Mouse (Mus musculus) neural tube, embryonic 13.5 days (tissue): ENCODE measurements at regions not wholly inside any gene's neighbourhood (a gene's known extent, or its start where the extent isn't known, plus 50 kb on each side); places are given as distances from the start of the nearest gene placed in this dataset.

ENCODE experiments used
- ATAC-seq: fragments of 200-750 bp; cut with Nextera tagmentation; 2 replicates; pipeline ENCODE4 v1.8.0; 2017; ENCODE audit warnings: low read depth, mild to moderate bottlenecking, moderate TSS enrichment, moderate library complexity
- H3K27ac ChIP-seq: fragments of 300-500 bp; sonication (generic); replicated peaks from 2 replicates; pipeline ENCODE4 v1.5.1; 2015; ENCODE audit warnings: moderate library complexity, mild to moderate bottlenecking, inconsistent platforms
- H3K27me3 ChIP-seq: fragments of 300-500 bp; sonication (generic); 2 replicates; pipeline ENCODE4 v1.6.1; 2015; ENCODE audit warnings: mild to moderate bottlenecking, inconsistent platforms
- H3K36me3 ChIP-seq: fragments of 300-500 bp; sonication (generic); 2 replicates; pipeline ENCODE4 v1.6.1; 2015; ENCODE audit warnings: mild to moderate bottlenecking, inconsistent platforms
- H3K4me1 ChIP-seq: fragments of 300-500 bp; sonication (generic); replicated peaks from 2 replicates; pipeline ENCODE4 v1.6.1; 2015; ENCODE audit warnings: inconsistent platforms
- H3K4me2 ChIP-seq: fragments of 300-500 bp; sonication (generic); 2 replicates; pipeline ENCODE4 v1.6.1; 2015; ENCODE audit warnings: inconsistent platforms, mild to moderate bottlenecking, moderate library complexity
- H3K4me3 ChIP-seq: fragments of 300-500 bp; sonication (generic); 2 replicates; pipeline ENCODE4 v1.5.1; 2015; ENCODE audit warnings: mild to moderate bottlenecking, inconsistent platforms
- H3K9ac ChIP-seq: fragments of 300-500 bp; sonication (generic); 2 replicates; pipeline ENCODE4 v1.6.1; 2015; ENCODE audit warnings: moderate library complexity, mild to moderate bottlenecking, inconsistent platforms
- H3K9me3 ChIP-seq: fragments of 300-500 bp; sonication (generic); 2 replicates; pipeline ENCODE4 v1.6.1; 2016; ENCODE audit warnings: inconsistent platforms
- WGBS: fragments of 180-500 bp; shearing (Covaris S2); methylation state at CpG from one replicate; pipeline ENCODE4 v1.1.7; 2015; 5-methylcytosine and 5-hydroxymethylcytosine counted together

DNA sequence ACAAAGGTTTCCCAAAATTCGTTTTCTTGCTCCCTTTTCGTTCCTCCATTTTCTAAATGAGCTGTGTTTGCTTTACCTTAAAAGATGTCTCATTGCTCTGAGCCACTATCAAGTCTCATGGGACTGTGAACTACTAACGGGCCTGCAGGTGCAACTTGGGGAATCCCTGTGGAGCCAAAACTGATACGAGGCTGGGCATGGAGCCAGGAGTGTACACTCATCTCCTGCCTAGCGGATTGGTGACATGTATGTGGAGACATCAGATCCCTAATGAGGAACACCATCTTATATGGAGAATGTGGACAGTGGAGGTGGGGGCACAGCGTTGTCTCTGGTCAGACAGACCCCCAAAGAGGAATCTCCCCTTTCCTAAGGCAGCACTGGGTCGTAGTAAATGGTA lies 119.6 kb upstream of the Nt5e start:
- Histone ChIP-seq H3K9me3 (no peaks in the 10 kb centered on the region), H3K36me3 (no peaks in the 10 kb centered on the region), H3K27me3 (no peaks in the 10 kb centered on the region), H3K27ac (no peak overlapping the region), H3K4me3 (no peak overlapping the region), H3K4me1 (no peaks in the 10 kb centered on the region), H3K4me2 (no peak overlapping the region), H3K9ac (no peak overlapping the region)
- ATAC-seq: no peak
- WGBS: 72% methylated on average over 7 of the region's 7 CpGs

DNA sequence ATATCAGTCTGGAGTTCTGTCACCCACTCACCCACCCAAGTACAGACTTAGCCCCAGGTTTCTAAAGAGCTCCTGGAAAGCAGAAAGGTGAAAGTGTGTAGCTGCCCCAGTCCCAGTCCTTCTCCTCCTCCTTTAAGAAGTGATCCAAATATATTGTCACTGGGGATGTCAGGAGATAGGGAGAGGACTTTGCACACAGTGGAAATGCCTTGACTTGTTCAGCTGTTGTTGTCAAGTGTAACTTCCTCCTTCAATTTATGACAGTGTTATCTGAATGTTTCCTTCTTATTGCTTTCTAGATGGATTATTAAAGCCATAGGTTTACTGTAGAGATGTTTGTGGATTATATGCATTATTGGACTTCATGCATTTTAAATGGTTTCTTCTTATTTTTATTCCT lies 119.0 kb upstream of the Nt5e start:
- Histone ChIP-seq H3K27ac (no peak overlapping the region), H3K36me3 (no peaks in the 10 kb centered on the region), H3K4me3 (no peak overlapping the region), H3K27me3 (no peaks in the 10 kb centered on the region), H3K9ac (no peak overlapping the region), H3K9me3 (no peaks in the 10 kb centered on the region), H3K4me2 (no peak overlapping the region), H3K4me1 (no peaks in the 10 kb centered on the region)
- no peak for ATAC-seq

DNA sequence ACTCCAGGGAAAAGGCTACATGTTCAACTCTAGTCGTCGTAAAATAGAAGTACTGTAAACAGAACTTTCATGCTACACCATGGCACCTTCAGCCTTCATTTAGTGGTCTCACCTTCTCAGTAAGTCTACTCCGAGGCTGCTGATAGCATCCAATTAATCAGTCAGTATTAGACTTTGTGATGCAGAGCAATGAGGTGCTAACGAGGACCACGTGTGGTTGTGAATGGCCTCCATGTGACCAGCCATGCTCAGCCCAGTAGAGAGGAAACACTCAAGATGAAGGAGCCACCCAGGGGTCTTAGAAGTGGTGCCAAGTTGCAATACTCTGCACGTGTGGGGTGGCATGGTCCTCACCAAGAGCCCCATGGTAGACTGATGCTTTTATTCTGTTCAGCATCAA lies 112.2 kb upstream of the Nt5e start:
- H3K4me1 ChIP-seq: no peaks in the 10 kb centered on the region
- ATAC-seq: no peak
- no peak overlapping the region for H3K4me3 ChIP-seq
- no peak overlapping the region for H3K27ac ChIP-seq
- no peak overlapping the region for H3K9ac ChIP-seq
- H3K4me2 ChIP-seq: no peak overlapping the region
- H3K27me3 ChIP-seq: no peaks in the 10 kb centered on the region
- no peaks in the 10 kb centered on the region for H3K9me3 ChIP-seq
- 69% methylated on average over 6 of the region's 6 CpGs for WGBS
- H3K36me3 ChIP-seq: no peaks in the 10 kb centered on the region

DNA sequence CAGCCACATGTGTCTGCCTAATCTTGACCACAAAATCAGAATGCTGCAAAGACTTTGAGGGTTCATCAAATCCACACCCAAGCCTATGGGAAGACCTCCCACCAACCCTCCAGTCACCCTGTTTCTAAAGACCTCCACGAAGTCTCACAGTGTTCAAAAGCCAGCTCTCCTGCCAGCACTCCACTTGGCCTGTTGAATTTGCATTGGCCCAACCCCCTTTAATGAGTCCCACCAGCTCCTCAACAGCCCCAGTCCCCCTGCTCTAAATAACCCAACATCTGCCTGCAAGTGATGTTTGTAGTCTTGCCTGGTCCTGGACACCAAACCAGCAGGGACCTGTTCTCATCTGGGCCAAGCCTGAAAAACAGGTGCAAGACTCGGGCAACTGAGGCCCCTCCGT lies 106.6 kb upstream of the Nt5e start:
- Histone ChIP-seq H3K9ac (no peak overlapping the region), H3K4me2 (no peak overlapping the region), H3K4me1 (no peaks in the 10 kb centered on the region), H3K27ac (no peak overlapping the region), H3K9me3 (no peaks in the 10 kb centered on the region), H3K36me3 (no peaks in the 10 kb centered on the region), H3K27me3 (no peaks in the 10 kb centered on the region), H3K4me3 (no peak overlapping the region)
- ATAC-seq: no peak
- WGBS: 62% methylated on average over 3 of the region's 3 CpGs

DNA sequence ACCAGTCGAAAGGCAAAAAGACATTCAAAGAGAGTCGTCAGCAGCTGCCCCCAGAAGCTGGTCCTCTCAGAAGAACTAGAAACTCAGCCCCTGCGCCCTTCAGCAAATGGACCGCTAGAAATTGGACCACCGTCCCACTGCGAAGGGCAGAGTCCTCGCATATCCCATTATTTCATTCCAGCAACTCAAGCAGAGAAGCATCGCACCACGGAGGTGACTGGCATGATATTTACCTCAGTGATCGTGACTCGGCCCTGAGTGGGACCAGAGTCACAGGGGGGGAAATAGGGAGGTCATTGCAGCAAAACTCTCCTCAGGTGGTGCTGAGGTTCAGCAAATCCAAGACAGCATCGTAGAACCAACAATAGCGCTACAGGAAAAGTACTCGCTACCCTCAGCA lies 105.7 kb upstream of the Nt5e start:
- no peaks in the 10 kb centered on the region for H3K36me3 ChIP-seq
- no peaks in the 10 kb centered on the region for H3K27me3 ChIP-seq
- no peak overlapping the region for H3K4me3 ChIP-seq
- H3K4me2 ChIP-seq: no peak overlapping the region
- ATAC-seq: no peak
- no peak overlapping the region for H3K27ac ChIP-seq
- H3K4me1 ChIP-seq: no peaks in the 10 kb centered on the region
- H3K9me3 ChIP-seq: no peaks in the 10 kb centered on the region
- 80% methylated on average over 14 of the region's 14 CpGs for WGBS
- no peak overlapping the region for H3K9ac ChIP-seq

DNA sequence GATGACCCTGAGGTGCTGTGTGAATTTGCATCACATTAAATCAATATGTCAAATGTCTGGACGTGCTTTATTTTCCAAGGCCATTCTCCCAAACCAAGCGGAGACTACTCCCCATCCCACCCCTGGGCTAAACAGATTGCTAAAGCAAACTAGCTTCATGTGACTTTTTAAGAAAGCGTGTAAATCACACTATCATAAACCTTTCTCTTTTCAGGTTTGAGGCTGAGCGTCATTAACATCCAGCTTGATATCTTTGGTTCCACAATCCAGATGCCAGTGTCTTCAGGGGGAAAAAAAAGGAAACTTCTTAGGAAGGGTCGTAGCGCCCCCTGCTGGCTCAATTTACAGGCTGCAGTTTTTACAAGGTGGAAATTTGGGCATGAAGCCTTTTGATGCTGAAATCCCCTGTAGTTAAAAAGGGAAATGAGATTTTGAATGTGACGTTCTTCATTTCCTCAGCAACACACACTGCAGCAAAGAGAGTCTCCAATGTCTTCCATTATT lies 105.1 kb upstream of the Nt5e start:
- Histone ChIP-seq H3K4me1 (no peaks in the 10 kb centered on the region), H3K4me3 (no peak overlapping the region), H3K9me3 (no peaks in the 10 kb centered on the region), H3K27me3 (no peaks in the 10 kb centered on the region), H3K27ac (no peak overlapping the region), H3K4me2 (no peak overlapping the region), H3K9ac (no peak overlapping the region), H3K36me3 (no peaks in the 10 kb centered on the region)
- peak; percentile 15; the same call in 1 of the 2 replicates for ATAC-seq
- WGBS: 15% methylated on average over 7 of the region's 7 CpGs

DNA sequence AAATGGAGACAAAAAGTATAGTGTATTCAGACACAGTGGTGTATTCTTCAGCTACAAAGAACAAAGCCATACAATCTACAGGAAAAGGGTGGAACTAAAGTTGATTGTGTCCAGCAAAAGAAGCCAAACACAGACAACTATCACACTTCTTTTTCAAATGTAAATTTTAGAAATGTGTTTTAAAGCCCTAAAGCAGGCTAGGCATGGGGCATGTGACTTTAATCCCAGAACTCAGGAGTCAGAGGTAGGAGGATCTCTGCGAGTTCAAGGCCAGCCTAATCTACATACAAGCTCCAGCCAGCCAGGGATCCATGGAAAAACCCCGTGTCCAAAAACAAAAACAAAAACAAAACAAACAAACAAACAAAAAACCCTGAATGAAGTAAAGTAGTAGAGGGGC lies 89.9 kb upstream of the Nt5e start:
- ATAC-seq: no peak
- H3K27ac ChIP-seq: no peak overlapping the region
- no peaks in the 10 kb centered on the region for H3K9me3 ChIP-seq
- H3K27me3 ChIP-seq: no peaks in the 10 kb centered on the region
- no peak overlapping the region for H3K4me2 ChIP-seq
- H3K4me3 ChIP-seq: no peak overlapping the region
- WGBS: 72% methylated on average over 2 of the region's 2 CpGs
- H3K4me1 ChIP-seq: peaks cover 8% of the 10 kb centered on the region; the same call in 1 of the 2 replicates
- H3K36me3 ChIP-seq: no peaks in the 10 kb centered on the region
- H3K9ac ChIP-seq: no peak overlapping the region

DNA sequence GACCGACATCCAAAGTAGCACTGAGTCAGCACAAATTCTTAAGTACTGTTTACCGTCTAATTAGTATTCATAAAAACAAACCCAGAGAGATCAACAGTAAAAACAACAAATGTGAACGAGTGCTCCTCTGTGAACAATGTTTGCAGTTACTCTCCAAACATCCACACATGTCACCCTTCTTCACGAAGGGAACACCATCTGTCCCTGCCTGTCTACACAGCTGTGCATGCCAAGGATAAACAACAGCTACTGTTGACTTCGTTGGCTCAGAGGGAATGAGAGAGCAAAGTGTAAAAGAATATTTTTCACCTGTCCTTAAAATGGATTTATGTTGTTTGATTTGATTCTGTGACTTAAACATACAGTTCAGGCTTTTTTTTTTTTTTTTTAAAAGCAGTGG lies 88.7 kb upstream of the Nt5e start:
- Histone ChIP-seq H3K4me2 (no peak overlapping the region), H3K27me3 (no peaks in the 10 kb centered on the region), H3K36me3 (no peaks in the 10 kb centered on the region), H3K4me3 (no peak overlapping the region), H3K4me1 (peaks cover 8% of the 10 kb centered on the region; the same call in 1 of the 2 replicates), H3K9me3 (no peaks in the 10 kb centered on the region), H3K9ac (no peak overlapping the region), H3K27ac (no peak overlapping the region)
- WGBS: 68% methylated on average over 5 of the region's 5 CpGs
- no peak for ATAC-seq

DNA sequence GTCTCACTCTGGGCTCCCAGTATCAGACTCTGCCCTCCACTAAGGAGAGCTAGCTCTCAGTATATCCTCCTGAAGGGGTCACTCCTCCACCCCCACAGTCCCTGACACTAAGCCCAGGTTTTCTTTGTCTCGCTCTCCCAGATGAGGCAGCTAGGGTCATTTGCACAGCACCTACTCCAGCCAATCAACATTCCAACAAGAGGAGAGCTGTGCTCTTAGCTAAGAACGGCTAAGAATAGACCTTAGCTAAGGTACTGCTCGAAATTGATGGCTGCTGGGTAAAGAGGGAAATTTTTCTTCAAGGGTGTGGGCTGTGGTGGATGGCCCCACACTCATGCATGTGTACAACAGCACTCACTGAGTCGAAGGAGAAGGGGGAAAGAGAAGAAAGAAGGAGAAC lies 86.3 kb upstream of the Nt5e start:
- H3K4me2 ChIP-seq: peak overlapping the region; percentile 56
- 0 out of 2 replicates have a peak, but pooled peaks have one; percentile 10 for ATAC-seq
- no peaks in the 10 kb centered on the region for H3K27me3 ChIP-seq
- H3K9me3 ChIP-seq: no peaks in the 10 kb centered on the region
- H3K4me3 ChIP-seq: peak overlapping the region; percentile 30; the same call in 1 of the 2 replicates
- WGBS: 14% methylated on average over 4 of the region's 4 CpGs
- peaks cover 8% of the 10 kb centered on the region; the same call in 1 of the 2 replicates for H3K4me1 ChIP-seq
- peak overlapping the region; percentile 41; the same call in 1 of the 2 replicates for H3K9ac ChIP-seq
- H3K36me3 ChIP-seq: no peaks in the 10 kb centered on the region
- no peak overlapping the region for H3K27ac ChIP-seq

DNA sequence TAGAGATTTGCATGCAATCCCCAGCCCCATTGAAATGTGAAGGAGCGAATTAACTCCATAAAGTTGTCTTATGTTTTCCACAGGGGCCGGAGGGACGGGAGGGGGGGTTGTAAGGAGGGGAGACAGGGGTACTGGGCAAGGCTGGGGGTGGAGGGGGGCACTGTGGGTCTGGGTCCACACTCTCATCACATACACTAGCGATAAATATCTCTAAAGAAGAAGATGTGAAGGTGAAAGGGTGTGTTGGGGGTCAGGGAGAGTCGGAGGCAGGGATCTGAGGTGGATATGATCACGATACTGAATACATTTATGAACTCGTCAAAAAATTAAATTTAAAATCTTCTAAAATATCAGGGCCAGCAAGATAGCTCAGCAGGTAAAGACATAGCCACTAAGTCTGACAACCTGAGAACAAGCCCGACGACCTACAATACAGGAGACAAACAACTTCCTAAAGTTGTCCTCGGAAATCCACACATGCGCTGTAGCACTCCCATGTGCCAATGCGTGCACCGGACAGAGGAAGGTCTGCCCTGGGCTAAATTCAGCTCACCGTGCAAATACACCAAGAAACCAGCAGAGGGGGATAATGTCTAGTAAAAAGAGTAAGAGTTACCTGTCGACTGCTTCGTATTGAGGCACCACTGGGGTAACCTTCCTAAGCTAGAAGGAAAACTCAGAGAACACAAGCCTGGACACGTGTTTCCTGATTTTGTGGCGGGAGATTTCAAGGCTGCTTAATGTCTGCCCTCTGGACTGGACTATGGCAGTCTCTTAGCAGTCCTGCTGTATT lies 85.6 kb upstream of the Nt5e start:
- Histone ChIP-seq H3K4me2 (peak overlapping the region; percentile 56), H3K4me3 (peak overlapping the region; percentile 30), H3K27ac (no peak overlapping the region), H3K27me3 (no peaks in the 10 kb centered on the region), H3K9me3 (no peaks in the 10 kb centered on the region), H3K36me3 (no peaks in the 10 kb centered on the region), H3K4me1 (peaks cover 8% of the 10 kb centered on the region; the same call in 1 of the 2 replicates), H3K9ac (peak overlapping the region; percentile 41; the same call in 1 of the 2 replicates)
- peak; percentile 96 for ATAC-seq
- 5% methylated on average over 18 of the region's 18 CpGs for WGBS

DNA sequence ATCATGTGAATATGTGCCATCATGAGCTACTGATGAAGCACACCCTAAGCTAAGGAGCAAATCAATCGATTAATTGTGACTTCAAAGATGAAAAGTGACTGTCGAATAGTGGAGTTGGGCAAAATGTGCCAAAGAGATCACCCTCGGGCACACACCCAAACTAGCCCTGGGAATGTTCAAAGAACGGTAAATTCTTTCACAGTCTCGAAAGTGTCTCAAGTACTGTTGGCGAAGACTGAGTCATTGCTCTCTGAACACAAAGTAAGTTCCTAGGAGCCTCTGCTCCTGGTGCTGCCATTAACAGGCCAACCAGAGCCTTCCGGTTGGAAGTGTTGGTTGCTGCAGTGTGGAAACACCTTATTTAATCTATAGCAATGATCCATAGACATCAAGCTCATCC lies 84.5 kb upstream of the Nt5e start:
- H3K9ac ChIP-seq: no peak overlapping the region
- peaks cover 8% of the 10 kb centered on the region; the same call in 1 of the 2 replicates for H3K4me1 ChIP-seq
- WGBS: 85% methylated on average over 7 of the region's 7 CpGs
- no peak overlapping the region for H3K4me3 ChIP-seq
- H3K9me3 ChIP-seq: no peaks in the 10 kb centered on the region
- no peaks in the 10 kb centered on the region for H3K27me3 ChIP-seq
- H3K36me3 ChIP-seq: no peaks in the 10 kb centered on the region
- ATAC-seq: no peak
- no peak overlapping the region for H3K4me2 ChIP-seq
- no peak overlapping the region for H3K27ac ChIP-seq

DNA sequence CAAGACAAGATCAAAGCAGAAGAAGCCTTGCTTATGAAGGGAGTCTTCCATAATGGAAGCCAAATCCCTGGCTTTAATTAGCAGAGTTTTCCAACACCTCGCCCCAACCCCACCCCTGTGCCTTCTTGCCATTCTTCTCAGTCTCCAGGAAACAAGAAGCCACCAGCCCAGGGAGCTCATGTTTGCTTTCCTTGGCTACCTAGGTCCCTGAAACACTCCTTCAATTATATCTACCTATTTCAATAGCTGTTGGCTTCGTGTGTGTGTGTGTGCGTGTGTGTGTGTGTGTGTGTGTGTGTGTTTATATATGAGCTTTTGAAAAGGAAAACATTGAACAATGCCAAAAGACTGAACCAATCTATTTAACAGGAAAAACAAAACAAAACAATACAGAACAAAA lies 82.5 kb upstream of the Nt5e start:
- H3K27me3 ChIP-seq: no peaks in the 10 kb centered on the region
- no peak for ATAC-seq
- 78% methylated on average over 3 of the region's 3 CpGs for WGBS
- H3K4me1 ChIP-seq: peaks cover 8% of the 10 kb centered on the region; the same call in 1 of the 2 replicates
- H3K9me3 ChIP-seq: no peaks in the 10 kb centered on the region
- H3K4me3 ChIP-seq: no peak overlapping the region
- no peaks in the 10 kb centered on the region for H3K36me3 ChIP-seq
- H3K9ac ChIP-seq: no peak overlapping the region
- H3K27ac ChIP-seq: no peak overlapping the region
- H3K4me2 ChIP-seq: no peak overlapping the region

DNA sequence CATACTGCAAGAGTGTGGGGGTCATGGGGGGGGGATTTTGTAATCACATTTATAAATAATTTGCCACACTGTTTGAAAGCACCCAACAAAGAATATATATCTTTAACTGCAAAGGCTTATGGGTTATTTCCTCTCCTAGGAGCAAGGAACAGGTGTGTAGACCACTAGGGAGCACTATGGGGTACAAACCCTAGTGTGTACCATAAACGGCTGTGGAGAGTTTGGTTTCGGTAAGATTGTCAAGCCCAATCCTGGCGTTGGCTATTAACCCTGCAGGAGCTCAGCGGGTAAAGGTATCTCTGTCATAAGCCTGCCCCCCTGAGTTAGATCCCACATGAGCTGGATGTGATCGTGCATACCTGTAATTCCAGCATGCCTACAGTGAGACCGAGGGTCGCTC lies 71.0 kb upstream of the Nt5e start:
- no peak overlapping the region for H3K9ac ChIP-seq
- WGBS: 81% methylated on average over 7 of the region's 7 CpGs
- H3K27ac ChIP-seq: no peak overlapping the region

More for the DNA sequence above, 71.0 kb upstream of the Nt5e start:
- H3K36me3 ChIP-seq: no peaks in the 10 kb centered on the region
- no peak overlapping the region for H3K4me2 ChIP-seq
- H3K9me3 ChIP-seq: no peaks in the 10 kb centered on the region
- ATAC-seq: no peak
- H3K27me3 ChIP-seq: no peaks in the 10 kb centered on the region
- H3K4me3 ChIP-seq: no peak overlapping the region
- no peaks in the 10 kb centered on the region for H3K4me1 ChIP-seq
